Mouse (Mus musculus) effector memory CD4-positive, alpha-beta T cell, adult 5 months (primary cell): ENCODE data around the gene Gm21961. TPM values are rescaled to one million over a fixed set of nuclear protein-coding genes. Genes with fewer than 3 reads are reported as not detected.

ENCODE experiments used
- polyA plus RNA-seq: library from polyadenylated mRNA; unstranded; fragments of 100-300 nt; shearing (Covaris generic); gene quantifications from one replicate; pipeline ENCODE4 v1.2.1, GENCODE M21; 2017

Gm21961 gene
- not detected for polyA plus RNA-seq

GRCm38 (mm10) chr15:65014804-65015203 lies at the start of gene Gm21961:
Gene Gm21961 (minus strand): TSS chr15:65014904.

Other genes starting within 250 kb of the Gm21961 start
- not detected for gene Gm21798, start 197.2 kb downstream of the Gm21961 start, polyA plus RNA-seq